Mouse (Mus musculus): ENCODE results near the gene Hrc. TPM values are rescaled to one million over a fixed set of nuclear protein-coding genes. Genes with fewer than 3 reads are reported as not detected.

Gene Hrc
- polyA plus RNA-seq, 1 experiment from 2014 or later, result 0.06 TPM

GRCm38 (mm10) chr7:45336319-45336718, 1.2 kb downstream of the Hrc start:
- peaks cover 50% of the 10 kb centered on the region for H3K4me1 ChIP-seq
- 88% methylated on average over 4 of the region's 4 CpGs for WGBS
- no peak overlapping the region for H3K4me3 ChIP-seq
- no peak overlapping the region for H3K27ac ChIP-seq
- no peaks in the 10 kb centered on the region for H3K9me3 ChIP-seq (replicated peaks)
- no peak for ATAC-seq
- no peak overlapping the region for H3K4me2 ChIP-seq
- H3K36me3 ChIP-seq (ENCODE audit: poor library complexity, severe bottlenecking), result no peaks in the 10 kb centered on the region
- no peak overlapping the region for H3K9ac ChIP-seq
- peaks cover 38% of the 10 kb centered on the region for H3K27me3 ChIP-seq

GRCm38 (mm10) chr7:45337469-45337868, 2.4 kb downstream of the Hrc start:
- H3K4me2 ChIP-seq, result no peak overlapping the region
- peaks cover 47% of the 10 kb centered on the region for H3K4me1 ChIP-seq
- H3K9ac ChIP-seq, result no peak overlapping the region
- no peaks in the 10 kb centered on the region for H3K36me3 ChIP-seq (ENCODE audit: poor library complexity, severe bottlenecking)
- no peak for ATAC-seq
- H3K9me3 ChIP-seq (replicated peaks), result no peaks in the 10 kb centered on the region
- peaks cover 34% of the 10 kb centered on the region for H3K27me3 ChIP-seq
- 14% methylated on average over 4 of the region's 4 CpGs for WGBS
- H3K27ac ChIP-seq, result no peak overlapping the region
- H3K4me3 ChIP-seq, result no peak overlapping the region

- Histone ChIP-seq H3K9ac (peak overlapping the region; percentile 73; the same call in 1 of the 2 replicates), H3K4me3 (peak overlapping the region; percentile 53; the same call in 1 of the 2 replicates), H3K4me2 (peak overlapping the region; percentile 85), H3K4me1 (peaks cover 40% of the 10 kb centered on the region), H3K36me3 (ENCODE audit: poor library complexity, severe bottlenecking) (no peaks in the 10 kb centered on the region; the same call in 1 of the 2 replicates), H3K27me3 (peaks cover 34% of the 10 kb centered on the region), H3K9me3 (replicated peaks) (no peaks in the 10 kb centered on the region), H3K27ac (no peak overlapping the region)
- ATAC-seq, result no peak
- 2% methylated on average over 14 of the region's 14 CpGs for WGBS
Observed at GRCm38 (mm10) chr7:45338161-45338911, 3.2 kb downstream of the Hrc start.

- Histone ChIP-seq H3K4me3 (peak overlapping the region; percentile 53), H3K36me3 (ENCODE audit: poor library complexity, severe bottlenecking) (no peaks in the 10 kb centered on the region; the same call in 1 of the 2 replicates), H3K4me1 (peaks cover 37% of the 10 kb centered on the region), H3K4me2 (peak overlapping the region; percentile 85), H3K9ac (peak overlapping the region; percentile 73), H3K27me3 (peaks cover 34% of the 10 kb centered on the region), H3K9me3 (replicated peaks) (no peaks in the 10 kb centered on the region), H3K27ac (peak overlapping the region; percentile 55)
- 1% methylated on average over 37 of the region's 39 CpGs for WGBS
- peak; percentile 84 for ATAC-seq
Observed at GRCm38 (mm10) chr7:45339410-45340065, 4.4 kb downstream of the Hrc start.

- 3% methylated on average over 11 of the region's 11 CpGs for WGBS
- Histone ChIP-seq H3K4me1 (peaks cover 37% of the 10 kb centered on the region), H3K4me3 (peak overlapping the region; percentile 53), H3K4me2 (peak overlapping the region; percentile 85), H3K27ac (peak overlapping the region; percentile 19; the same call in 1 of the 2 replicates), H3K27me3 (peaks cover 34% of the 10 kb centered on the region), H3K9me3 (replicated peaks) (no peaks in the 10 kb centered on the region), H3K36me3 (ENCODE audit: poor library complexity, severe bottlenecking) (no peaks in the 10 kb centered on the region; the same call in 1 of the 2 replicates), H3K9ac (peak overlapping the region; percentile 73)
- ATAC-seq, result no peak
Observed at GRCm38 (mm10) chr7:45340066-45340442, 5.0 kb downstream of the Hrc start.

GRCm38 (mm10) chr7:45340669-45341068, 5.6 kb downstream of the Hrc start:
- Histone ChIP-seq H3K36me3 (ENCODE audit: poor library complexity, severe bottlenecking) (peaks cover 5% of the 10 kb centered on the region), H3K4me1 (peaks cover 37% of the 10 kb centered on the region), H3K9me3 (replicated peaks) (no peaks in the 10 kb centered on the region), H3K27me3 (peaks cover 30% of the 10 kb centered on the region), H3K4me2 (peak overlapping the region; percentile 85), H3K27ac (no peak overlapping the region), H3K9ac (peak overlapping the region; percentile 73), H3K4me3 (peak overlapping the region; percentile 53)
- 1% methylated on average over 11 of the region's 11 CpGs for WGBS
- ATAC-seq, result no peak

- WGBS, result 6% methylated on average over 8 of the region's 8 CpGs
- Histone ChIP-seq H3K9me3 (replicated peaks) (no peaks in the 10 kb centered on the region), H3K27ac (no peak overlapping the region), H3K36me3 (ENCODE audit: poor library complexity, severe bottlenecking) (peaks cover 11% of the 10 kb centered on the region), H3K4me3 (0 out of 2 replicates have a peak overlapping the region, but pooled peaks have one; percentile 53), H3K4me1 (peaks cover 37% of the 10 kb centered on the region), H3K27me3 (peaks cover 23% of the 10 kb centered on the region), H3K4me2 (peak overlapping the region; percentile 85), H3K9ac (no peak overlapping the region)
- no peak for ATAC-seq
Observed at GRCm38 (mm10) chr7:45341303-45341702, 6.2 kb downstream of the Hrc start.

- Histone ChIP-seq H3K4me2 (no peak overlapping the region), H3K36me3 (ENCODE audit: poor library complexity, severe bottlenecking) (peaks cover 18% of the 10 kb centered on the region), H3K27ac (no peak overlapping the region), H3K9ac (no peak overlapping the region), H3K4me3 (no peak overlapping the region), H3K4me1 (peaks cover 37% of the 10 kb centered on the region), H3K9me3 (replicated peaks) (no peaks in the 10 kb centered on the region), H3K27me3 (peaks cover 17% of the 10 kb centered on the region)
- 90% methylated on average over 11 of the region's 11 CpGs for WGBS
- ATAC-seq, result no peak
Observed at GRCm38 (mm10) chr7:45342081-45342480, 7.0 kb downstream of the Hrc start.

GRCm38 (mm10) chr7:45343543-45343942, 8.5 kb downstream of the Hrc start:
- 32% methylated on average over 12 of the region's 13 CpGs for WGBS
- Histone ChIP-seq H3K9me3 (replicated peaks) (no peaks in the 10 kb centered on the region), H3K4me2 (no peak overlapping the region), H3K36me3 (ENCODE audit: poor library complexity, severe bottlenecking) (peaks cover 31% of the 10 kb centered on the region), H3K9ac (no peak overlapping the region), H3K4me3 (no peak overlapping the region), H3K27me3 (peaks cover 3% of the 10 kb centered on the region; the same call in 1 of the 2 replicates), H3K4me1 (peaks cover 28% of the 10 kb centered on the region), H3K27ac (no peak overlapping the region)
- no peak for ATAC-seq

- no peak for ATAC-seq
- Histone ChIP-seq H3K4me3 (no peak overlapping the region), H3K27ac (no peak overlapping the region), H3K36me3 (ENCODE audit: poor library complexity, severe bottlenecking) (peaks cover 60% of the 10 kb centered on the region), H3K27me3 (no peaks in the 10 kb centered on the region), H3K4me2 (no peak overlapping the region), H3K4me1 (no peaks in the 10 kb centered on the region), H3K9me3 (replicated peaks) (no peaks in the 10 kb centered on the region), H3K9ac (no peak overlapping the region)
- 80% methylated on average over 13 of the region's 13 CpGs for WGBS
Observed at GRCm38 (mm10) chr7:45346905-45347304, 11.8 kb downstream of the Hrc start.

- Histone ChIP-seq H3K9me3 (replicated peaks) (no peaks in the 10 kb centered on the region), H3K4me2 (no peak overlapping the region), H3K27ac (no peak overlapping the region; the same call in 1 of the 2 replicates), H3K4me1 (no peaks in the 10 kb centered on the region), H3K9ac (no peak overlapping the region), H3K27me3 (no peaks in the 10 kb centered on the region), H3K4me3 (no peak overlapping the region), H3K36me3 (ENCODE audit: poor library complexity, severe bottlenecking) (peaks cover 76% of the 10 kb centered on the region)
- 27% methylated on average over 5 of the region's 5 CpGs for WGBS
- ATAC-seq, result no peak
Observed at GRCm38 (mm10) chr7:45353041-45353440, 18.0 kb downstream of the Hrc start.

- no peaks in the 10 kb centered on the region for H3K9me3 ChIP-seq (replicated peaks)
- H3K4me1 ChIP-seq, result no peaks in the 10 kb centered on the region
- no peak overlapping the region for H3K4me3 ChIP-seq
- H3K9ac ChIP-seq, result no peak overlapping the region
- no peak overlapping the region for H3K27ac ChIP-seq
- 70% methylated on average over 15 of the region's 15 CpGs for WGBS
- H3K4me2 ChIP-seq, result no peak overlapping the region
- H3K27me3 ChIP-seq, result no peaks in the 10 kb centered on the region
- peaks cover 59% of the 10 kb centered on the region for H3K36me3 ChIP-seq (ENCODE audit: poor library complexity, severe bottlenecking)
- ATAC-seq, result no peak
Observed at GRCm38 (mm10) chr7:45355318-45356020, 20.4 kb downstream of the Hrc start.

All from forebrain, embryonic 13.5 days (tissue).